Mouse (Mus musculus) stomach, embryonic 15.5 days (tissue): ENCODE results near the gene Camkv. TPM values are rescaled to one million over a fixed set of nuclear protein-coding genes. Genes with fewer than 3 reads are reported as not detected.

Source experiments
- ATAC-seq: fragments of 200-750 bp; cut with Nextera tagmentation; 2 replicates; pipeline ENCODE4 v1.8.0; 2017; ENCODE audit warnings: low read depth, moderate number of reproducible peaks, moderate TSS enrichment; ENCODE audit not compliant: insufficient read depth, low FRiP score
- H3K27ac ChIP-seq: fragments of 300-500 bp; sonication (generic); 2 replicates; pipeline ENCODE4 v1.5.1; 2015; ENCODE audit warnings: mild to moderate bottlenecking, inconsistent platforms
- H3K27me3 ChIP-seq: fragments of 300-500 bp; sonication (generic); replicated peaks from 2 replicates; pipeline ENCODE4 v1.6.1; 2015; ENCODE audit warnings: inconsistent platforms
- H3K36me3 ChIP-seq: fragments of 300-500 bp; sonication (generic); 2 replicates; pipeline ENCODE4 v1.6.1; 2015; ENCODE audit warnings: inconsistent platforms
- H3K4me1 ChIP-seq: fragments of 300-500 bp; sonication (generic); 2 replicates; pipeline ENCODE4 v1.6.1; 2015; ENCODE audit warnings: inconsistent platforms
- H3K4me2 ChIP-seq: fragments of 300-500 bp; sonication (generic); 2 replicates; pipeline ENCODE4 v1.6.1; 2015; ENCODE audit warnings: mild to moderate bottlenecking, inconsistent platforms
- H3K4me3 ChIP-seq: fragments of 300-500 bp; sonication (generic); replicated peaks from 2 replicates; pipeline ENCODE4 v1.5.1; 2015; ENCODE audit warnings: inconsistent platforms
- H3K9ac ChIP-seq: fragments of 300-500 bp; sonication (generic); 2 replicates; pipeline ENCODE4 v1.6.1; 2015; ENCODE audit warnings: inconsistent platforms
- H3K9me3 ChIP-seq: fragments of 300-500 bp; sonication (generic); 2 replicates; pipeline ENCODE4 v1.6.1; 2016; ENCODE audit warnings: inconsistent platforms
- WGBS: fragments of 180-500 bp; shearing (Covaris S2); methylation state at CpG from one replicate; pipeline ENCODE4 v1.1.7; 2015; 5-methylcytosine and 5-hydroxymethylcytosine counted together
- polyA plus RNA-seq: library from polyadenylated mRNA; unstranded; fragments of >200 nt; fragmentation: Nextera tagmentation; extraction: Ambion mirVana; gene quantifications from 2 replicates; pipeline ENCODE4 v1.2.1, GENCODE M21; 2015

Camkv gene
- polyA plus RNA-seq, 1 experiment from 2014 or later, result 3.0 TPM

- ATAC-seq, result peak; percentile 92
- Histone ChIP-seq H3K27me3 (no peaks in the 10 kb centered on the region), H3K4me2 (peak overlapping the region; percentile 91), H3K4me3 (peak overlapping the region; percentile 61), H3K27ac (peak overlapping the region; percentile 74; the same call in 1 of the 2 replicates), H3K9me3 (no peaks in the 10 kb centered on the region), H3K4me1 (peaks cover 9% of the 10 kb centered on the region), H3K9ac (peak overlapping the region; percentile 60), H3K36me3 (no peaks in the 10 kb centered on the region)
- 13% methylated on average over 45 of the region's 45 CpGs for WGBS
These were observed 15.2 kb downstream of the Camkv start for GRCm38 (mm10) chr9:107950460-107951355.

GRCm38 (mm10) chr9:107955613-107956289 lies 20.3 kb downstream of the Camkv start:
- Histone ChIP-seq H3K4me3 (no peak overlapping the region), H3K9me3 (no peaks in the 10 kb centered on the region), H3K4me2 (no peak overlapping the region), H3K36me3 (peaks cover 19% of the 10 kb centered on the region; the same call in 1 of the 2 replicates), H3K27ac (no peak overlapping the region), H3K9ac (no peak overlapping the region), H3K4me1 (peaks cover 9% of the 10 kb centered on the region), H3K27me3 (no peaks in the 10 kb centered on the region)
- ATAC-seq, result no peak
- 72% methylated on average over 6 of the region's 6 CpGs for WGBS

GRCm38 (mm10) chr9:107957141-107957540 lies 21.7 kb downstream of the Camkv start:
- ATAC-seq, result no peak
- 61% methylated on average over 6 of the region's 6 CpGs for WGBS
- H3K4me2 ChIP-seq, result no peak overlapping the region

GRCm38 (mm10) chr9:107959896-107960295 lies 24.4 kb downstream of the Camkv start:
- WGBS, result 59% methylated on average over 6 of the region's 6 CpGs
- Histone ChIP-seq H3K4me3 (no peak overlapping the region), H3K9ac (no peak overlapping the region), H3K4me1 (no peaks in the 10 kb centered on the region), H3K9me3 (no peaks in the 10 kb centered on the region), H3K4me2 (no peak overlapping the region), H3K27ac (no peak overlapping the region), H3K36me3 (peaks cover 19% of the 10 kb centered on the region; the same call in 1 of the 2 replicates), H3K27me3 (no peaks in the 10 kb centered on the region)
- no peak for ATAC-seq

More at GRCm38 (mm10) chr9:107957141-107957540, 21.7 kb downstream of the Camkv start:
- H3K36me3 ChIP-seq, result peaks cover 19% of the 10 kb centered on the region; the same call in 1 of the 2 replicates
- H3K27me3 ChIP-seq, result no peaks in the 10 kb centered on the region
- H3K27ac ChIP-seq, result no peak overlapping the region
- H3K4me1 ChIP-seq, result no peaks in the 10 kb centered on the region
- H3K4me3 ChIP-seq, result no peak overlapping the region
- H3K9me3 ChIP-seq, result no peaks in the 10 kb centered on the region
- H3K9ac ChIP-seq, result no peak overlapping the region

GRCm38 (mm10) chr9:107960928-107961327 lies 25.5 kb downstream of the Camkv start:
- Histone ChIP-seq H3K27ac (no peak overlapping the region), H3K9me3 (no peaks in the 10 kb centered on the region), H3K36me3 (peaks cover 18% of the 10 kb centered on the region; the same call in 1 of the 2 replicates), H3K9ac (no peak overlapping the region), H3K27me3 (no peaks in the 10 kb centered on the region), H3K4me2 (no peak overlapping the region), H3K4me1 (no peaks in the 10 kb centered on the region), H3K4me3 (no peak overlapping the region)
- ATAC-seq, result no peak
- WGBS, result 76% methylated on average over 4 of the region's 4 CpGs

GRCm38 (mm10) chr9:107961351-107961762 lies 25.9 kb downstream of the Camkv start:
- H3K9ac ChIP-seq, result no peak overlapping the region
- no peak overlapping the region for H3K27ac ChIP-seq
- 86% methylated on average over 10 of the region's 10 CpGs for WGBS
- H3K27me3 ChIP-seq, result no peaks in the 10 kb centered on the region
- no peak for ATAC-seq
- H3K36me3 ChIP-seq, result peaks cover 15% of the 10 kb centered on the region; the same call in 1 of the 2 replicates
- H3K9me3 ChIP-seq, result no peaks in the 10 kb centered on the region
- H3K4me3 ChIP-seq, result no peak overlapping the region
- no peak overlapping the region for H3K4me2 ChIP-seq
- no peaks in the 10 kb centered on the region for H3K4me1 ChIP-seq

GRCm38 (mm10) chr9:107961881-107962280 lies 26.4 kb downstream of the Camkv start:
- H3K27ac ChIP-seq, result no peak overlapping the region; the same call in 1 of the 2 replicates

GRCm38 (mm10) chr9:107962916-107963315 lies 27.4 kb downstream of the Camkv start:
- Histone ChIP-seq H3K9ac (no peak overlapping the region), H3K4me1 (no peaks in the 10 kb centered on the region), H3K4me3 (no peak overlapping the region), H3K27me3 (no peaks in the 10 kb centered on the region), H3K36me3 (peaks cover 15% of the 10 kb centered on the region; the same call in 1 of the 2 replicates), H3K4me2 (no peak overlapping the region), H3K27ac (no peak overlapping the region), H3K9me3 (no peaks in the 10 kb centered on the region)
- 96% methylated on average over 9 of the region's 9 CpGs for WGBS
- ATAC-seq, result no peak

More at GRCm38 (mm10) chr9:107961881-107962280, 26.4 kb downstream of the Camkv start:
- Histone ChIP-seq H3K4me2 (no peak overlapping the region), H3K9me3 (no peaks in the 10 kb centered on the region), H3K27me3 (no peaks in the 10 kb centered on the region), H3K4me3 (no peak overlapping the region), H3K36me3 (peaks cover 15% of the 10 kb centered on the region; the same call in 1 of the 2 replicates), H3K9ac (no peak overlapping the region), H3K4me1 (no peaks in the 10 kb centered on the region)
- WGBS, result 55% methylated on average over 5 of the region's 5 CpGs
- no peak for ATAC-seq

GRCm38 (mm10) chr9:107963700-107964099 lies 28.2 kb downstream of the Camkv start:
- Histone ChIP-seq H3K4me2 (no peak overlapping the region), H3K27ac (no peak overlapping the region), H3K36me3 (peaks cover 15% of the 10 kb centered on the region; the same call in 1 of the 2 replicates), H3K4me1 (no peaks in the 10 kb centered on the region), H3K9me3 (no peaks in the 10 kb centered on the region), H3K9ac (no peak overlapping the region), H3K4me3 (no peak overlapping the region), H3K27me3 (no peaks in the 10 kb centered on the region)
- ATAC-seq, result peak; percentile 71; the same call in 1 of the 2 replicates
- 17% methylated on average over 5 of the region's 5 CpGs for WGBS

GRCm38 (mm10) chr9:107964681-107965080 lies 29.2 kb downstream of the Camkv start:
- 89% methylated on average over 9 of the region's 9 CpGs for WGBS
- no peak overlapping the region for H3K9ac ChIP-seq

GRCm38 (mm10) chr9:107966676-107967075 lies 31.2 kb downstream of the Camkv start:
- no peak overlapping the region for H3K4me2 ChIP-seq
- H3K4me1 ChIP-seq, result no peaks in the 10 kb centered on the region
- no peak overlapping the region for H3K27ac ChIP-seq
- WGBS, result 81% methylated on average over 10 of the region's 10 CpGs
- no peaks in the 10 kb centered on the region for H3K27me3 ChIP-seq
- H3K4me3 ChIP-seq, result no peak overlapping the region
- no peak for ATAC-seq
- peaks cover 12% of the 10 kb centered on the region; the same call in 1 of the 2 replicates for H3K36me3 ChIP-seq
- H3K9ac ChIP-seq, result no peak overlapping the region
- H3K9me3 ChIP-seq, result no peaks in the 10 kb centered on the region

More at GRCm38 (mm10) chr9:107964681-107965080, 29.2 kb downstream of the Camkv start:
- Histone ChIP-seq H3K4me1 (no peaks in the 10 kb centered on the region), H3K4me3 (no peak overlapping the region), H3K9me3 (no peaks in the 10 kb centered on the region), H3K27ac (no peak overlapping the region), H3K36me3 (peaks cover 5% of the 10 kb centered on the region; the same call in 1 of the 2 replicates), H3K27me3 (no peaks in the 10 kb centered on the region), H3K4me2 (no peak overlapping the region)
- no peak for ATAC-seq
